Mouse (Mus musculus): ENCODE measurements at regions not wholly inside any gene's neighbourhood (a gene's known extent, or its start where the extent isn't known, plus 50 kb on each side); places are given as distances from the start of the nearest gene placed in this dataset.

- DNase-seq (no peak), ATAC-seq (ENCODE audit: low FRiP score, low TSS enrichment) (no peak)
- Histone ChIP-seq H3K9me3 (ENCODE audit: control insufficient read depth, low read length) (no peaks in the 10 kb centered on the region), H3K27me3 (ENCODE audit: control insufficient read depth, insufficient read depth, low read length) (no peaks in the 10 kb centered on the region), H3K36me3 (ENCODE audit: control insufficient read depth, insufficient read depth, low read length) (no peaks in the 10 kb centered on the region), H3K4me3 (replicated peaks; ENCODE audit: low read depth, low read length) (no peak overlapping the region), H3K4me1 (ENCODE audit: control insufficient read depth, insufficient read depth, low read length) (no peaks in the 10 kb centered on the region), H3K4me2 (ENCODE audit: low read length) (no peak overlapping the region), H3K27ac (replicated peaks; ENCODE audit: low read depth, low read length) (no peak overlapping the region), H3K9ac (replicated peaks; ENCODE audit: low read length) (no peak overlapping the region)
- WGBS: 90% methylated on average over 1 of the region's 1 CpGs
These were observed 96.5 kb upstream of the Thbs1 start for GRCm38 (mm10) chr2:118015182-118015581.

- Histone ChIP-seq H3K4me3 (replicated peaks; ENCODE audit: low read depth, low read length) (no peak overlapping the region), H3K4me2 (ENCODE audit: low read length) (no peak overlapping the region), H3K4me1 (ENCODE audit: control insufficient read depth, insufficient read depth, low read length) (no peaks in the 10 kb centered on the region), H3K9ac (replicated peaks; ENCODE audit: low read length) (no peak overlapping the region), H3K27me3 (ENCODE audit: control insufficient read depth, insufficient read depth, low read length) (no peaks in the 10 kb centered on the region), H3K36me3 (ENCODE audit: control insufficient read depth, insufficient read depth, low read length) (no peaks in the 10 kb centered on the region), H3K27ac (replicated peaks; ENCODE audit: low read depth, low read length) (no peak overlapping the region), H3K9me3 (ENCODE audit: control insufficient read depth, low read length) (no peaks in the 10 kb centered on the region)
- ATAC-seq (ENCODE audit: low FRiP score, low TSS enrichment) (no peak), DNase-seq (no peak)
- WGBS: 86% methylated on average over 6 of the region's 6 CpGs
These were observed 85.6 kb upstream of the Thbs1 start for GRCm38 (mm10) chr2:118025829-118026735.

GRCm38 (mm10) chr2:118028881-118029280 is 82.8 kb upstream of the Thbs1 start:
- Histone ChIP-seq H3K27me3 (ENCODE audit: control insufficient read depth, insufficient read depth, low read length) (no peaks in the 10 kb centered on the region), H3K9me3 (ENCODE audit: control insufficient read depth, low read length) (no peaks in the 10 kb centered on the region), H3K27ac (replicated peaks; ENCODE audit: low read depth, low read length) (no peak overlapping the region), H3K36me3 (ENCODE audit: control insufficient read depth, insufficient read depth, low read length) (no peaks in the 10 kb centered on the region), H3K4me3 (replicated peaks; ENCODE audit: low read depth, low read length) (no peak overlapping the region), H3K9ac (replicated peaks; ENCODE audit: low read length) (no peak overlapping the region), H3K4me1 (ENCODE audit: control insufficient read depth, insufficient read depth, low read length) (no peaks in the 10 kb centered on the region), H3K4me2 (ENCODE audit: low read length) (no peak overlapping the region)
- DNase-seq (no peak), ATAC-seq (ENCODE audit: low FRiP score, low TSS enrichment) (no peak)
- 88% methylated on average over 1 of the region's 1 CpGs for WGBS

GRCm38 (mm10) chr2:118029470-118030108 is 82.1 kb upstream of the Thbs1 start:
- H3K4me2 ChIP-seq (ENCODE audit: low read length): no peak overlapping the region
- H3K27ac ChIP-seq (replicated peaks; ENCODE audit: low read depth, low read length): no peak overlapping the region
- H3K4me1 ChIP-seq (ENCODE audit: control insufficient read depth, insufficient read depth, low read length): no peaks in the 10 kb centered on the region
- DNase-seq (no peak), ATAC-seq (ENCODE audit: low FRiP score, low TSS enrichment) (no peak)
- H3K4me3 ChIP-seq (replicated peaks; ENCODE audit: low read depth, low read length): no peak overlapping the region
- H3K9ac ChIP-seq (replicated peaks; ENCODE audit: low read length): no peak overlapping the region
- 77% methylated on average over 1 of the region's 1 CpGs for WGBS
- no peaks in the 10 kb centered on the region for H3K27me3 ChIP-seq (ENCODE audit: control insufficient read depth, insufficient read depth, low read length)
- H3K9me3 ChIP-seq (ENCODE audit: control insufficient read depth, low read length): no peaks in the 10 kb centered on the region
- H3K36me3 ChIP-seq (ENCODE audit: control insufficient read depth, insufficient read depth, low read length): no peaks in the 10 kb centered on the region

- Histone ChIP-seq H3K27ac (replicated peaks; ENCODE audit: low read depth, low read length) (no peak overlapping the region), H3K9me3 (ENCODE audit: control insufficient read depth, low read length) (no peaks in the 10 kb centered on the region), H3K4me2 (ENCODE audit: low read length) (no peak overlapping the region), H3K36me3 (ENCODE audit: control insufficient read depth, insufficient read depth, low read length) (no peaks in the 10 kb centered on the region), H3K4me1 (ENCODE audit: control insufficient read depth, insufficient read depth, low read length) (no peaks in the 10 kb centered on the region), H3K27me3 (ENCODE audit: control insufficient read depth, insufficient read depth, low read length) (no peaks in the 10 kb centered on the region), H3K4me3 (replicated peaks; ENCODE audit: low read depth, low read length) (no peak overlapping the region), H3K9ac (replicated peaks; ENCODE audit: low read length) (no peak overlapping the region)
- ATAC-seq (ENCODE audit: low FRiP score, low TSS enrichment): no peak
- WGBS: 88% methylated on average over 2 of the region's 2 CpGs
- no peak for DNase-seq
These were observed 80.0 kb upstream of the Thbs1 start for GRCm38 (mm10) chr2:118031662-118032061.

GRCm38 (mm10) chr2:118033377-118033776 is 78.3 kb upstream of the Thbs1 start:
- Histone ChIP-seq H3K36me3 (ENCODE audit: control insufficient read depth, insufficient read depth, low read length) (no peaks in the 10 kb centered on the region), H3K4me3 (replicated peaks; ENCODE audit: low read depth, low read length) (no peak overlapping the region), H3K4me1 (ENCODE audit: control insufficient read depth, insufficient read depth, low read length) (no peaks in the 10 kb centered on the region), H3K27me3 (ENCODE audit: control insufficient read depth, insufficient read depth, low read length) (no peaks in the 10 kb centered on the region), H3K4me2 (ENCODE audit: low read length) (no peak overlapping the region), H3K27ac (replicated peaks; ENCODE audit: low read depth, low read length) (no peak overlapping the region), H3K9ac (replicated peaks; ENCODE audit: low read length) (no peak overlapping the region), H3K9me3 (ENCODE audit: control insufficient read depth, low read length) (no peaks in the 10 kb centered on the region)
- ATAC-seq (ENCODE audit: low FRiP score, low TSS enrichment) (no peak), DNase-seq (no peak)
- WGBS: 95% methylated on average over 4 of the region's 4 CpGs

GRCm38 (mm10) chr2:118034026-118034425 is 77.7 kb upstream of the Thbs1 start:
- Histone ChIP-seq H3K4me3 (replicated peaks; ENCODE audit: low read depth, low read length) (no peak overlapping the region), H3K4me2 (ENCODE audit: low read length) (no peak overlapping the region), H3K9me3 (ENCODE audit: control insufficient read depth, low read length) (no peaks in the 10 kb centered on the region), H3K36me3 (ENCODE audit: control insufficient read depth, insufficient read depth, low read length) (no peaks in the 10 kb centered on the region), H3K4me1 (ENCODE audit: control insufficient read depth, insufficient read depth, low read length) (no peaks in the 10 kb centered on the region), H3K9ac (replicated peaks; ENCODE audit: low read length) (no peak overlapping the region), H3K27me3 (ENCODE audit: control insufficient read depth, insufficient read depth, low read length) (no peaks in the 10 kb centered on the region), H3K27ac (replicated peaks; ENCODE audit: low read depth, low read length) (no peak overlapping the region)
- 85% methylated on average over 3 of the region's 3 CpGs for WGBS
- DNase-seq (no peak), ATAC-seq (ENCODE audit: low FRiP score, low TSS enrichment) (no peak)

- Histone ChIP-seq H3K36me3 (ENCODE audit: control insufficient read depth, insufficient read depth, low read length) (no peaks in the 10 kb centered on the region), H3K4me2 (ENCODE audit: low read length) (no peak overlapping the region), H3K4me3 (replicated peaks; ENCODE audit: low read depth, low read length) (no peak overlapping the region), H3K27ac (replicated peaks; ENCODE audit: low read depth, low read length) (no peak overlapping the region), H3K9me3 (ENCODE audit: control insufficient read depth, low read length) (no peaks in the 10 kb centered on the region), H3K4me1 (ENCODE audit: control insufficient read depth, insufficient read depth, low read length) (no peaks in the 10 kb centered on the region), H3K27me3 (ENCODE audit: control insufficient read depth, insufficient read depth, low read length) (no peaks in the 10 kb centered on the region), H3K9ac (replicated peaks; ENCODE audit: low read length) (no peak overlapping the region)
- ATAC-seq (ENCODE audit: low FRiP score, low TSS enrichment): no peak
- WGBS: 97% methylated on average over 1 of the region's 1 CpGs
- DNase-seq: no peak
These were observed 76.3 kb upstream of the Thbs1 start for GRCm38 (mm10) chr2:118035333-118035732.

All from midbrain, embryonic 14.5 days (tissue).